Mouse (Mus musculus) limb, embryonic 12.5 days (tissue): ENCODE results near the gene Pold4. TPM values are rescaled to one million over a fixed set of nuclear protein-coding genes. Genes with fewer than 3 reads are reported as not detected.
A peak's percentile ranks its signal among the peaks of the same experiment; 100 is the strongest.

Experiments
- ATAC-seq: fragments of 200-750 bp; cut with Nextera tagmentation; 2 replicates; pipeline ENCODE4 v1.8.0; 2017; ENCODE audit warnings: low read depth, moderate TSS enrichment; ENCODE audit not compliant: insufficient number of reproducible peaks, insufficient read depth, low FRiP score, low TSS enrichment
- H3K27ac ChIP-seq: fragments of 300-500 bp; sonication (generic); 2 replicates; pipeline ENCODE4 v1.5.1; 2016; ENCODE audit warnings: mild to moderate bottlenecking, moderate library complexity
- H3K27me3 ChIP-seq: fragments of 300-500 bp; sonication (generic); 2 replicates; pipeline ENCODE4 v1.6.1; 2016; ENCODE audit warnings: mild to moderate bottlenecking, moderate library complexity
- H3K36me3 ChIP-seq: fragments of 300-500 bp; sonication (generic); 2 replicates; pipeline ENCODE4 v1.6.1; 2016; ENCODE audit warnings: mild to moderate bottlenecking, moderate library complexity
- H3K4me1 ChIP-seq: fragments of 300-500 bp; sonication (generic); replicated peaks from 2 replicates; pipeline ENCODE4 v1.6.1; 2016
- H3K4me2 ChIP-seq: fragments of 300-500 bp; sonication (generic); 2 replicates; pipeline ENCODE4 v1.6.1; 2016; ENCODE audit warnings: mild to moderate bottlenecking, moderate library complexity
- H3K4me3 ChIP-seq: fragments of 300-500 bp; sonication (generic); replicated peaks from 2 replicates; pipeline ENCODE4 v1.5.1; 2016; ENCODE audit warnings: mild to moderate bottlenecking
- H3K9ac ChIP-seq: fragments of 300-500 bp; sonication (generic); replicated peaks from 2 replicates; pipeline ENCODE4 v1.6.1; 2016; ENCODE audit warnings: mild to moderate bottlenecking, moderate library complexity
- H3K9me3 ChIP-seq: fragments of 300-500 bp; sonication (generic); 2 replicates; pipeline ENCODE4 v1.6.1; 2016; ENCODE audit warnings: mild to moderate bottlenecking, moderate library complexity
- WGBS: fragments of 180-500 bp; shearing (Covaris S2); methylation state at CpG from one replicate; pipeline ENCODE4 v1.1.7; 2016; 5-methylcytosine and 5-hydroxymethylcytosine counted together
- polyA plus RNA-seq: library from polyadenylated mRNA; unstranded; fragments of >200 nt; fragmentation: Nextera tagmentation; extraction: Ambion mirVana; gene quantifications from 2 replicates; pipeline ENCODE4 v1.2.1, GENCODE M21; 2016

Gene Pold4
- 13.8 and 16.2 TPM in 2 replicates for polyA plus RNA-seq

- H3K4me2 ChIP-seq, result peak within 1 kb of the TSS; percentile 92
- H3K9ac ChIP-seq, result peak within 1 kb of the TSS; percentile 71
- peak; percentile 64 for ATAC-seq
- peak within 1 kb of the TSS; percentile 61 for H3K4me3 ChIP-seq
- peaks cover 23% of the 10 kb centered on the region for H3K4me1 ChIP-seq
- 13% methylated on average over 26 of the region's 26 CpGs for WGBS
- peaks cover 24% of the 10 kb centered on the region for H3K27me3 ChIP-seq
- peak within 1 kb of the TSS; percentile 66 for H3K27ac ChIP-seq
- no peaks in the 10 kb centered on the region for H3K36me3 ChIP-seq
- H3K9me3 ChIP-seq, result no peaks in the 10 kb centered on the region
These were observed at the start of gene Pold4 for GRCm38 (mm10) chr19:4231253-4232185. TSS of gene Pold4 (plus strand) at chr19:4231899.

GRCm38 (mm10) chr19:4183689-4184088 is 48.0 kb upstream of the Pold4 start:
- Histone ChIP-seq H3K36me3 (no peaks in the 10 kb centered on the region), H3K9ac (no peak overlapping the region), H3K4me3 (no peak overlapping the region), H3K27ac (no peak overlapping the region), H3K4me2 (no peak overlapping the region), H3K4me1 (peaks cover 13% of the 10 kb centered on the region), H3K9me3 (no peaks in the 10 kb centered on the region), H3K27me3 (no peaks in the 10 kb centered on the region)
- no peak for ATAC-seq
- 87% methylated on average over 2 of the region's 2 CpGs for WGBS

GRCm38 (mm10) chr19:4184976-4185975 is 46.4 kb upstream of the Pold4 start:
- WGBS, result 68% methylated on average over 15 of the region's 15 CpGs
- Histone ChIP-seq H3K4me2 (no peak overlapping the region), H3K27me3 (no peaks in the 10 kb centered on the region), H3K27ac (peak overlapping the region; percentile 35), H3K36me3 (no peaks in the 10 kb centered on the region), H3K9me3 (no peaks in the 10 kb centered on the region), H3K4me1 (peaks cover 13% of the 10 kb centered on the region), H3K9ac (peak overlapping the region; percentile 40), H3K4me3 (no peak overlapping the region)
- no peak for ATAC-seq

GRCm38 (mm10) chr19:4187303-4187702 is 44.4 kb upstream of the Pold4 start:
- no peaks in the 10 kb centered on the region for H3K27me3 ChIP-seq
- no peak overlapping the region for H3K4me3 ChIP-seq
- H3K4me1 ChIP-seq, result peaks cover 22% of the 10 kb centered on the region
- no peak overlapping the region for H3K4me2 ChIP-seq
- WGBS, result 63% methylated on average over 3 of the region's 3 CpGs
- H3K9ac ChIP-seq, result no peak overlapping the region
- no peak overlapping the region for H3K27ac ChIP-seq
- no peaks in the 10 kb centered on the region for H3K36me3 ChIP-seq
- H3K9me3 ChIP-seq, result no peaks in the 10 kb centered on the region
- ATAC-seq, result no peak

GRCm38 (mm10) chr19:4189051-4189620 is 42.6 kb upstream of the Pold4 start:
- Histone ChIP-seq H3K27me3 (no peaks in the 10 kb centered on the region), H3K36me3 (peaks cover 11% of the 10 kb centered on the region), H3K27ac (no peak overlapping the region), H3K4me3 (no peak overlapping the region), H3K4me2 (no peak overlapping the region), H3K9me3 (no peaks in the 10 kb centered on the region), H3K9ac (no peak overlapping the region), H3K4me1 (peaks cover 38% of the 10 kb centered on the region)
- 88% methylated on average over 12 of the region's 12 CpGs for WGBS
- ATAC-seq, result no peak

- Histone ChIP-seq H3K4me1 (peaks cover 28% of the 10 kb centered on the region), H3K36me3 (peaks cover 28% of the 10 kb centered on the region), H3K27ac (peak within 1 kb of the TSS; percentile 94), H3K27me3 (no peaks in the 10 kb centered on the region), H3K9ac (peak within 1 kb of the TSS; percentile 93), H3K4me2 (peak within 1 kb of the TSS; percentile 94), H3K9me3 (no peaks in the 10 kb centered on the region), H3K4me3 (peak within 1 kb of the TSS; percentile 97)
- ATAC-seq, result no peak
- 55% methylated on average over 4 of the region's 4 CpGs for WGBS
These were observed 40.8 kb upstream of the Pold4 start, which contains the start of gene Tbc1d10c for GRCm38 (mm10) chr19:4190831-4191334. TSS of gene Tbc1d10c (minus strand) at chr19:4191284.

GRCm38 (mm10) chr19:4191528-4192250 is 40.0 kb upstream of the Pold4 start, which contains the start of gene Ppp1ca:
TSS of gene Ppp1ca (plus strand) at chr19:4192065.
- peaks cover 35% of the 10 kb centered on the region for H3K4me1 ChIP-seq
- WGBS, result 5% methylated on average over 40 of the region's 47 CpGs
- ATAC-seq, result peak; percentile 90

GRCm38 (mm10) chr19:4192251-4192985 is 39.3 kb upstream of the Pold4 start:
- H3K36me3 ChIP-seq, result peaks cover 44% of the 10 kb centered on the region
- no peaks in the 10 kb centered on the region for H3K9me3 ChIP-seq
- peak overlapping the region; percentile 97 for H3K4me3 ChIP-seq
- ATAC-seq, result peak; percentile 26
- peaks cover 39% of the 10 kb centered on the region for H3K4me1 ChIP-seq
- WGBS, result under 1% methylated on average over 52 of the region's 52 CpGs
- H3K9ac ChIP-seq, result peak overlapping the region; percentile 93
- peak overlapping the region; percentile 94 for H3K4me2 ChIP-seq
- H3K27ac ChIP-seq, result peak overlapping the region; percentile 94
- H3K27me3 ChIP-seq, result no peaks in the 10 kb centered on the region

More at GRCm38 (mm10) chr19:4191528-4192250, 40.0 kb upstream of the Pold4 start, which contains the start of gene Ppp1ca:
- no peaks in the 10 kb centered on the region for H3K9me3 ChIP-seq
- peak within 1 kb of the TSS; percentile 94 for H3K27ac ChIP-seq
- no peaks in the 10 kb centered on the region for H3K27me3 ChIP-seq
- peak within 1 kb of the TSS; percentile 93 for H3K9ac ChIP-seq
- peak within 1 kb of the TSS; percentile 97 for H3K4me3 ChIP-seq
- H3K36me3 ChIP-seq, result peaks cover 36% of the 10 kb centered on the region
- H3K4me2 ChIP-seq, result peak within 1 kb of the TSS; percentile 94

- Histone ChIP-seq H3K36me3 (peaks cover 51% of the 10 kb centered on the region), H3K9ac (peak overlapping the region; percentile 93), H3K27me3 (no peaks in the 10 kb centered on the region), H3K4me1 (peaks cover 39% of the 10 kb centered on the region), H3K9me3 (no peaks in the 10 kb centered on the region), H3K4me3 (peak overlapping the region; percentile 97), H3K27ac (no peak overlapping the region; the same call in 1 of the 2 replicates), H3K4me2 (peak overlapping the region; percentile 94)
- ATAC-seq, result no peak
- 59% methylated on average over 6 of the region's 6 CpGs for WGBS
These were observed 38.6 kb upstream of the Pold4 start for GRCm38 (mm10) chr19:4193129-4193528.
